Mouse (Mus musculus) lung, embryonic 15.5 days (tissue): Measurements from ENCODE around the gene Spry2. TPM values are rescaled to one million over a fixed set of nuclear protein-coding genes. Genes with fewer than 3 reads are reported as not detected.

Experiments used
- ATAC-seq: fragments of 200-750 bp; cut with Nextera tagmentation; 2 replicates; pipeline ENCODE4 v1.8.0; 2017; ENCODE audit warnings: moderate number of reproducible peaks, borderline replicate concordance; ENCODE audit not compliant: low FRiP score, low TSS enrichment; ENCODE audit errors: extremely low read depth
- H3K27ac ChIP-seq: fragments of 300-500 bp; sonication (generic); 2 replicates; pipeline ENCODE4 v1.5.1; 2015; ENCODE audit warnings: moderate library complexity, mild to moderate bottlenecking, inconsistent platforms
- H3K27me3 ChIP-seq: fragments of 300-500 bp; sonication (generic); 2 replicates; pipeline ENCODE4 v1.6.1; 2015; ENCODE audit warnings: inconsistent platforms
- H3K36me3 ChIP-seq: fragments of 300-500 bp; sonication (generic); 2 replicates; pipeline ENCODE4 v1.6.1; 2015; ENCODE audit warnings: inconsistent platforms
- H3K4me1 ChIP-seq: fragments of 300-500 bp; sonication (generic); 2 replicates; pipeline ENCODE4 v1.6.1; 2015; ENCODE audit warnings: inconsistent platforms
- H3K4me2 ChIP-seq: fragments of 300-500 bp; sonication (generic); 2 replicates; pipeline ENCODE4 v1.6.1; 2015; ENCODE audit warnings: inconsistent platforms, mild to moderate bottlenecking, moderate library complexity
- H3K4me3 ChIP-seq: fragments of 300-500 bp; sonication (generic); 2 replicates; pipeline ENCODE4 v1.5.1; 2015; ENCODE audit warnings: mild to moderate bottlenecking, inconsistent platforms
- H3K9ac ChIP-seq: fragments of 300-500 bp; sonication (generic); 2 replicates; pipeline ENCODE4 v1.6.1; 2015; ENCODE audit warnings: inconsistent platforms
- H3K9me3 ChIP-seq: fragments of 300-500 bp; sonication (generic); 2 replicates; pipeline ENCODE4 v1.6.1; 2016; ENCODE audit warnings: inconsistent platforms
- WGBS: fragments of 180-500 bp; shearing (Covaris S2); methylation state at CpG from one replicate; pipeline ENCODE4 v1.1.7; 2015; 5-methylcytosine and 5-hydroxymethylcytosine counted together
- polyA plus RNA-seq: library from polyadenylated mRNA; unstranded; fragments of >200 nt; fragmentation: Nextera tagmentation; extraction: Ambion mirVana; gene quantifications from 2 replicates; pipeline ENCODE4 v1.2.1, GENCODE M21; 2015

Spry2 gene
- polyA plus RNA-seq: 43.9 and 47.4 TPM in 2 replicates

- peaks cover 19% of the 10 kb centered on the region for H3K4me1 ChIP-seq
Measured at GRCm38 (mm10) chr14:105896791-105897568, at the start of gene Spry2. Gene Spry2, minus strand, starts transcription at chr14:105896819.

GRCm38 (mm10) chr14:105941353-105941752 is 44.7 kb upstream of the Spry2 start:
- ATAC-seq: no peak
- Histone ChIP-seq H3K9ac (no peak overlapping the region), H3K4me2 (no peak overlapping the region), H3K36me3 (no peaks in the 10 kb centered on the region), H3K27ac (no peak overlapping the region), H3K27me3 (no peaks in the 10 kb centered on the region), H3K4me1 (no peaks in the 10 kb centered on the region), H3K4me3 (no peak overlapping the region), H3K9me3 (no peaks in the 10 kb centered on the region)
- 24% methylated on average over 9 of the region's 9 CpGs for WGBS

More at GRCm38 (mm10) chr14:105896791-105897568, at the start of gene Spry2:
- WGBS: under 1% methylated on average over 68 of the region's 89 CpGs
- peak within 1 kb of the TSS; percentile 76 for H3K9ac ChIP-seq
- peak within 1 kb of the TSS; percentile 68 for H3K4me3 ChIP-seq
- peak within 1 kb of the TSS; percentile 93 for H3K4me2 ChIP-seq
- peaks cover 8% of the 10 kb centered on the region; the same call in 1 of the 2 replicates for H3K36me3 ChIP-seq
- ATAC-seq: peak; percentile 96
- H3K9me3 ChIP-seq: no peaks in the 10 kb centered on the region
- no peaks in the 10 kb centered on the region for H3K27me3 ChIP-seq
- H3K27ac ChIP-seq: peak within 1 kb of the TSS; percentile 98

DNA sequence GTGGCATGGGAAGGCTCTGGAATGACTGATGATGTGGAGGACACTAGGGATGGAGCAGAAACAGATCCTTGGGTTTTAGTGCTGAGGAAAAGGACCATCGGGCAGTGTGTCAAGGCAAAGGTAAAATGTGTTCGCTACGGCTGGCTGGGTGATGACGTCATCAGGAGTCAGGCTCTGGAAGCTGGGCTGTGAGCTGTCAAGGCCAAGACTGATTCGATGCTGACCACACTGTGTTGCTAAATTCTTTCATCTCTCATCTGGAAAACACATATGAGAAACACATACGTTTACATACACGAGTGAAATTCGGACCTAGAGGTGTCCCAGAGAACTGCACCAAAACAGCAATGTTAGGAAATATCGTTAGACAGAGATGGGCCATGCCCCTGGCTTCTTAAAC is 30.1 kb upstream of the Spry2 start:
- WGBS: 71% methylated on average over 9 of the region's 9 CpGs
- Histone ChIP-seq H3K4me3 (no peak overlapping the region), H3K27ac (no peak overlapping the region), H3K9ac (no peak overlapping the region), H3K4me1 (peaks cover 19% of the 10 kb centered on the region), H3K4me2 (no peak overlapping the region), H3K36me3 (no peaks in the 10 kb centered on the region), H3K27me3 (no peaks in the 10 kb centered on the region), H3K9me3 (no peaks in the 10 kb centered on the region)
- no peak for ATAC-seq

- Histone ChIP-seq H3K36me3 (no peaks in the 10 kb centered on the region), H3K9ac (no peak overlapping the region), H3K4me1 (peaks cover 27% of the 10 kb centered on the region), H3K9me3 (no peaks in the 10 kb centered on the region), H3K27ac (no peak overlapping the region), H3K4me3 (no peak overlapping the region), H3K4me2 (no peak overlapping the region), H3K27me3 (no peaks in the 10 kb centered on the region)
- WGBS: 69% methylated on average over 2 of the region's 2 CpGs
- no peak for ATAC-seq
Measured at GRCm38 (mm10) chr14:105925305-105925704, 28.7 kb upstream of the Spry2 start.

GRCm38 (mm10) chr14:105924712-105925111 is 28.1 kb upstream of the Spry2 start:
- Histone ChIP-seq H3K27ac (no peak overlapping the region), H3K27me3 (no peaks in the 10 kb centered on the region), H3K9ac (no peak overlapping the region), H3K4me1 (peaks cover 27% of the 10 kb centered on the region), H3K9me3 (no peaks in the 10 kb centered on the region), H3K36me3 (no peaks in the 10 kb centered on the region), H3K4me2 (no peak overlapping the region), H3K4me3 (no peak overlapping the region)
- no peak for ATAC-seq
- WGBS: 30% methylated on average over 1 of the region's 1 CpGs

DNA sequence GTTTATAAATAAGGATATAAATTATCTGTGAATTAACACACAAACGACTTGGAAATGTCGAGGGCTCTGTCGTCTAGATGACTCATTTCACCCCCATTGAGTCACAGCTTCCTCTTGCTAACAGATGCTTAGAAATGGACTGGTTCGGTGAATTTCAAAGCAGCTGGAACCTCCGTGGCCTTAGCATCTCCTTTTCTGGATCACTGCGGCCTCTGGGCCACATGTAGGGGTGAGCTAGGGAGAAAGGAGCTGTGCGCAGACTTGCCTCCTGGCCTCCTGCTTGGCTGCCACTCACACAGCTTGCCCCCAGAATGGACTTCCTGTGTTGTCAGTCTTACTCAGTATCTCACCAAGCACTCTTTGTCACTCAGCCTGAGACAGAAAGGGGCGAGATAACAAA is 26.3 kb upstream of the Spry2 start:
- WGBS: 5% methylated on average over 8 of the region's 8 CpGs
- peak overlapping the region; percentile 74 for H3K27ac ChIP-seq
- no peaks in the 10 kb centered on the region for H3K36me3 ChIP-seq
- H3K4me3 ChIP-seq: no peak overlapping the region
- no peaks in the 10 kb centered on the region for H3K9me3 ChIP-seq
- peak; percentile 67; the same call in 1 of the 2 replicates for ATAC-seq
- 0 out of 2 replicates have a peak overlapping the region, but pooled peaks have one; percentile 19 for H3K4me2 ChIP-seq
- no peak overlapping the region for H3K9ac ChIP-seq
- peaks cover 27% of the 10 kb centered on the region for H3K4me1 ChIP-seq
- no peaks in the 10 kb centered on the region for H3K27me3 ChIP-seq

DNA sequence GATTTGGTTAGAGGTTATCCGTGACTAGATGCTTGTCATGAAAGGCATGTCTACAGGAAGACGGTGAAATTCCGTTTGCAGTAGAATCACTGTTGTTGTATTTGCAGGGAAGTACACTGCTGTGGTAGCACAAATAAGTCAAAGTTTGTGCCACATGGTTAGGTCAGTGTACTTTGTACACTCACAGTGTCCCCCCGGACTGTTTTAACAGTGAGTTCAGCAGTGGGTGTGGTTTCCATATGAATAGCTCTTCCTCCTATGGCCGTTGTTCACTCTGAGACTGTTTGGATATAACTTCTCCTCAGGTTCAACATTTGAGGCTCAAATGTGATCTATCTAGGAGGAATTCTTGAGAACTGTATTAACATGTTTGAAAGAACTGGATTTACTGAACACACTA is 25.8 kb upstream of the Spry2 start:
- Histone ChIP-seq H3K4me3 (no peak overlapping the region), H3K27me3 (no peaks in the 10 kb centered on the region), H3K27ac (peak overlapping the region; percentile 74; the same call in 1 of the 2 replicates), H3K36me3 (no peaks in the 10 kb centered on the region), H3K4me2 (no peak overlapping the region), H3K9ac (no peak overlapping the region), H3K9me3 (no peaks in the 10 kb centered on the region), H3K4me1 (peaks cover 27% of the 10 kb centered on the region)
- 18% methylated on average over 5 of the region's 5 CpGs for WGBS
- peak; percentile 4; the same call in 1 of the 2 replicates for ATAC-seq

- Histone ChIP-seq H3K9me3 (no peaks in the 10 kb centered on the region), H3K36me3 (no peaks in the 10 kb centered on the region), H3K27me3 (no peaks in the 10 kb centered on the region), H3K4me1 (peaks cover 27% of the 10 kb centered on the region), H3K4me3 (no peak overlapping the region), H3K9ac (no peak overlapping the region), H3K27ac (peak overlapping the region; percentile 42), H3K4me2 (peak overlapping the region; percentile 32)
- ATAC-seq: peak; percentile 36; the same call in 1 of the 2 replicates
- WGBS: 6% methylated on average over 8 of the region's 8 CpGs
Measured at GRCm38 (mm10) chr14:105921217-105921695, 24.6 kb upstream of the Spry2 start.

- Histone ChIP-seq H3K27me3 (no peaks in the 10 kb centered on the region), H3K9me3 (no peaks in the 10 kb centered on the region), H3K4me3 (no peak overlapping the region), H3K27ac (peak overlapping the region; percentile 8; the same call in 1 of the 2 replicates), H3K36me3 (no peaks in the 10 kb centered on the region), H3K9ac (no peak overlapping the region), H3K4me1 (peaks cover 27% of the 10 kb centered on the region), H3K4me2 (peak overlapping the region; percentile 32)
- peak; percentile 60; the same call in 1 of the 2 replicates for ATAC-seq
- WGBS: 15% methylated on average over 23 of the region's 23 CpGs
Measured at GRCm38 (mm10) chr14:105920395-105921216, 24.0 kb upstream of the Spry2 start.

DNA sequence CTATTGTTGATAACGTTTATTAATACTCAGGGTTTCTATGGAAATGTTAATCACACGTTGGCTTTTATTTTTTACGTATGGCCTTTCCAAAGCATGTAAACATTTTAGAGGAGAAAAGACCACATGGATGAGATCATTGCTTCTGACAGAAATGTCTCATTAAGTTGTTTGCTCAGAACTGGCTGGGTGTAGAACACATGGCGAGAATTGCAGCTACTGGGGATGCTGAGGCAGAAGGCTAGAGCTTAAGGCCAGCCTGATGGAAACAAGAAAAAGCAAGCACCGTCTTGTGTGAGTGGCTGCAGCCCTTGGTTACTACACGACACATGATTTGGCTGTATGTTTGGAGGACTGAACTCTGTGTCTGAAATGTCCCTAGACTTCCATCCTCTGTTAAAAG is 10.6 kb upstream of the Spry2 start:
- Histone ChIP-seq H3K27ac (no peak overlapping the region), H3K4me1 (no peaks in the 10 kb centered on the region), H3K4me2 (no peak overlapping the region), H3K4me3 (no peak overlapping the region), H3K36me3 (no peaks in the 10 kb centered on the region), H3K9me3 (no peaks in the 10 kb centered on the region), H3K9ac (no peak overlapping the region), H3K27me3 (no peaks in the 10 kb centered on the region)
- whole genome bisulfite sequencing: 59% methylated on average over 6 of the region's 6 CpGs
- no peak for ATAC-seq

GRCm38 (mm10) chr14:105905935-105906334 is 9.3 kb upstream of the Spry2 start:
- Histone ChIP-seq H3K4me2 (no peak overlapping the region), H3K9ac (no peak overlapping the region), H3K4me3 (no peak overlapping the region), H3K27me3 (no peaks in the 10 kb centered on the region), H3K9me3 (no peaks in the 10 kb centered on the region), H3K36me3 (no peaks in the 10 kb centered on the region), H3K4me1 (no peaks in the 10 kb centered on the region), H3K27ac (no peak overlapping the region)
- ATAC-seq: no peak
- 78% methylated on average over 5 of the region's 5 CpGs for WGBS
